Mouse (Mus musculus) limb, embryonic 12.5 days (tissue): ENCODE results near the gene Dnajc1. TPM values are rescaled to one million over a fixed set of nuclear protein-coding genes. Genes with fewer than 3 reads are reported as not detected.

ENCODE experiments used
- ATAC-seq: fragments of 200-750 bp; cut with Nextera tagmentation; 2 replicates; pipeline ENCODE4 v1.8.0; 2017; ENCODE audit warnings: low read depth, moderate TSS enrichment; ENCODE audit not compliant: insufficient number of reproducible peaks, insufficient read depth, low FRiP score, low TSS enrichment
- H3K27ac ChIP-seq: fragments of 300-500 bp; sonication (generic); 2 replicates; pipeline ENCODE4 v1.5.1; 2016; ENCODE audit warnings: mild to moderate bottlenecking, moderate library complexity
- H3K27me3 ChIP-seq: fragments of 300-500 bp; sonication (generic); 2 replicates; pipeline ENCODE4 v1.6.1; 2016; ENCODE audit warnings: mild to moderate bottlenecking, moderate library complexity
- H3K36me3 ChIP-seq: fragments of 300-500 bp; sonication (generic); 2 replicates; pipeline ENCODE4 v1.6.1; 2016; ENCODE audit warnings: mild to moderate bottlenecking, moderate library complexity
- H3K4me1 ChIP-seq: fragments of 300-500 bp; sonication (generic); replicated peaks from 2 replicates; pipeline ENCODE4 v1.6.1; 2016
- H3K4me2 ChIP-seq: fragments of 300-500 bp; sonication (generic); 2 replicates; pipeline ENCODE4 v1.6.1; 2016; ENCODE audit warnings: mild to moderate bottlenecking, moderate library complexity
- H3K4me3 ChIP-seq: fragments of 300-500 bp; sonication (generic); replicated peaks from 2 replicates; pipeline ENCODE4 v1.5.1; 2016; ENCODE audit warnings: mild to moderate bottlenecking
- H3K9ac ChIP-seq: fragments of 300-500 bp; sonication (generic); replicated peaks from 2 replicates; pipeline ENCODE4 v1.6.1; 2016; ENCODE audit warnings: mild to moderate bottlenecking, moderate library complexity
- H3K9me3 ChIP-seq: fragments of 300-500 bp; sonication (generic); 2 replicates; pipeline ENCODE4 v1.6.1; 2016; ENCODE audit warnings: mild to moderate bottlenecking, moderate library complexity
- WGBS: fragments of 180-500 bp; shearing (Covaris S2); methylation state at CpG from one replicate; pipeline ENCODE4 v1.1.7; 2016; 5-methylcytosine and 5-hydroxymethylcytosine counted together
- polyA plus RNA-seq: library from polyadenylated mRNA; unstranded; fragments of >200 nt; fragmentation: Nextera tagmentation; extraction: Ambion mirVana; gene quantifications from 2 replicates; pipeline ENCODE4 v1.2.1, GENCODE M21; 2016

Gene Dnajc1
- polyA plus RNA-seq, 1 experiment from 2014 or later = 34.6 TPM

DNA sequence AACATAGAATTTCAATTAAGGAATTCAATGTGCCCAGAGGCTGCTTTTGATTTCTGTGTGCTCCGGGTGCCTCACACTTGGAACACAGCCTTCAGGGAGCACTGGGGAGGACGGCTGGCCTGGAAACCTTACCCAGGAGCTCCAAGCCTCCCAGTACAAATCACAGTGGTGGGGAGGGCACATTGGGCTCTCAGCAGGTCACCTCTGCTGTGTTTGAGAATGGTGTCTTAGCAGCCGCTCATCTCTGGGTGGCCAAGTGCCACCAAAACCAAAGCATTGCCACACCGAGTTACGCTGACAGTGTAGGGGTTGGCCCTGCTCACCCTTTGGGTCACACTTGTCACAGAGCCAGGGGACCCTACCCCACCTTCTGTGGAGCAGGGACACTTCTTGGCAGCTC, 174.1 kb downstream of the Dnajc1 start:
- 74% methylated on average over 5 of the region's 5 CpGs for WGBS
- H3K9ac ChIP-seq = no peak overlapping the region
- H3K36me3 ChIP-seq = peaks cover 68% of the 10 kb centered on the region
- no peaks in the 10 kb centered on the region for H3K27me3 ChIP-seq
- no peak overlapping the region for H3K4me3 ChIP-seq
- no peak overlapping the region for H3K4me2 ChIP-seq
- ATAC-seq = no peak
- 0 out of 2 replicates have a peak, but pooled peaks cover 5% of the 10 kb centered on the region for H3K4me1 ChIP-seq
- H3K27ac ChIP-seq = peak overlapping the region; percentile 29; the same call in 1 of the 2 replicates
- peaks cover 8% of the 10 kb centered on the region; the same call in 1 of the 2 replicates for H3K9me3 ChIP-seq

DNA sequence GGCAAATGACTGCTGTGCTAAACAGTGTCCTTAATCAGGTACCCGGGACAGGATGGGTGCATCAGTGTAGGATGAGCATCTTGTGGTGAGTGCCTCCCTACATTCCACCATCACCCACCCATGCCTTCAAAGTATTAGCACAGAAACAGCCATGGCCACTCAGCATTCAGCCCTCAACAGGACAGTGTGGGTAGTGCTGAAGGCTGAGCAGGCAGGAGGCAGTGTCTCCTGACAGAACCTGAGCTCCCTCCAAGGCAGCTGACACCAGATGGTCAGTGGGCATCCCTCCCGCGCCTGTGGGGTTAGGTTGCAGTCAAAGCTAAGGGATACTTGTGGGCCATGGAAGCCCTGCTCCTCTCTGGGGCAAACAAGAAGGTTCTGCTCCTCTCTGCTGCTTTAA, 174.8 kb downstream of the Dnajc1 start:
- Histone ChIP-seq H3K4me3 (no peak overlapping the region), H3K4me1 (0 out of 2 replicates have a peak, but pooled peaks cover 5% of the 10 kb centered on the region), H3K27ac (no peak overlapping the region), H3K36me3 (peaks cover 74% of the 10 kb centered on the region), H3K9me3 (peaks cover 8% of the 10 kb centered on the region; the same call in 1 of the 2 replicates), H3K4me2 (no peak overlapping the region), H3K9ac (no peak overlapping the region), H3K27me3 (no peaks in the 10 kb centered on the region)
- WGBS = 64% methylated on average over 3 of the region's 3 CpGs
- no peak for ATAC-seq

DNA sequence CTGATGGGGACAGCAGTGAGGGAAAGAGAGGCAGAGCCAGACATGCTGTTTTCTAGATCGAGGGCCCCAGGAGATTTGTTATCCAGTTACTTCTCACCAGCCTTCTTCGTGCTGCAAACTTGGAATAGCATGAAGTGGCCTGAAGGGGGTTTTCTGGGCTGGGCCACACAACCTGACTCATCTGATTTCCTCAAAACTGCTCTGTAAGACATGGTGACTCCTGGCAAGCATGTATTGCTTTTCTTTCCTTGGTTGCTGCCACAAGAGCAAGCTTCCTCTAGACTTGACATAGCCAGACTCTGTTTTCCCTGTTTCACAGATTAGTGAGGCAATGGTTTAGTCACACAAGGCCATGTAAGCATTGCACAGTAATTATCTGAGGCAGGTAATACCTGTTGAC, 178.6 kb downstream of the Dnajc1 start:
- no peak for ATAC-seq
- Histone ChIP-seq H3K27me3 (no peaks in the 10 kb centered on the region), H3K4me3 (no peak overlapping the region), H3K4me1 (0 out of 2 replicates have a peak, but pooled peaks cover 5% of the 10 kb centered on the region), H3K4me2 (no peak overlapping the region), H3K27ac (no peak overlapping the region), H3K9me3 (peaks cover 8% of the 10 kb centered on the region; the same call in 1 of the 2 replicates), H3K9ac (no peak overlapping the region), H3K36me3 (peaks cover 90% of the 10 kb centered on the region)
- WGBS = 84% methylated on average over 2 of the region's 2 CpGs

DNA sequence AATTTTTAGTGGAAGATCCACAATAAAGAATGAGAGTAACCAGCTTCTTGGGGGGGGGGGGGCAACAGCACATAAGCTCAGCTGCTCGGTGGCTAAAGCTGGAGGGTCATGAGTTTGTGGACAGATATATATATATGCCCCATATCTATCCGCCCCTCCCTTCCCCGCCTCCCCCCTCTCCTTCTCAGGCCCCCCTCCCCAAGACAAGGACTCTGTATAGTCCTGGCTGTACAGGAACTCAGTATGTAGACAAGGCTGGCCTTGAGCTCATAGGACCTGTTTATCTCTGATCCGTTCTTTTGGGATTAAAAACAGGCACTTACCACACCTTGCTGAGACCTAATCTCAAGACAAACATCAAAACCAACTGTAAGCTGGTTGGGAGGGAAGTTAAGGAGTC, 182.7 kb downstream of the Dnajc1 start:
- Histone ChIP-seq H3K4me2 (no peak overlapping the region), H3K27me3 (no peaks in the 10 kb centered on the region), H3K27ac (no peak overlapping the region), H3K36me3 (peaks cover 87% of the 10 kb centered on the region), H3K4me3 (no peak overlapping the region), H3K9me3 (peaks cover 3% of the 10 kb centered on the region; the same call in 1 of the 2 replicates), H3K4me1 (0 out of 2 replicates have a peak, but pooled peaks cover 4% of the 10 kb centered on the region), H3K9ac (no peak overlapping the region)
- no peak for ATAC-seq
- WGBS = 95% methylated on average over 4 of the region's 4 CpGs

DNA sequence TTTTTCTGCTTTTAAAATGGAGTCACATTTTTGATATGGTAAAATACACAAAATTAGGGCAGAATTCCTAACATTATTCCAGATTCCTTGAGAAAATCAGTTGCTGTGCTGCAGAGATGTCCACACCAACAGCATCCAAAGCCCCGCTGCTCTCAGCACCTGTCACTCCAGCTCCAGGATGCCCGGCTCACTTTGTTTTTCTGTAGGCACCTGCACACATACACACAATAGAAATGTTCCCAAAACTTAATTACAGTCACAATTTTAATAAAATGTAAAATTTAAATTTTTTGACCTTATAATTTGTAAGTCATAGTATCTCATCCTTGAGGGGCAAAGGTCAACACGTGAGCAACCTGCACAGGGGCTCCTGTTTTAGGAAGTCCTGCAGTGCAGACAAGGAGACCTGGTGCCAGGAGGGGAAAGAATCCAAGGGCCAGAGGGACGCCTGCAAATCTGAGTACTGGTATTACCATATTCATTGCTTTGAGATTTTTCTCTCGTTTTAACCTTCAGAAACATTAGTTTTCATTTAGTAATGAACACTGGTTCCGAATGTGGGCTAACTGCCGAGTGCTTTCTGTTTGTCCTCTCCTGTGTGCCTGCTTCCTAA, 183.3 kb downstream of the Dnajc1 start:
- no peak overlapping the region for H3K27ac ChIP-seq
- 0 out of 2 replicates have a peak, but pooled peaks cover 4% of the 10 kb centered on the region for H3K4me1 ChIP-seq
- H3K4me2 ChIP-seq = no peak overlapping the region
- no peaks in the 10 kb centered on the region for H3K27me3 ChIP-seq
- H3K36me3 ChIP-seq = peaks cover 86% of the 10 kb centered on the region
- H3K9me3 ChIP-seq = no peaks in the 10 kb centered on the region
- ATAC-seq = no peak
- H3K9ac ChIP-seq = no peak overlapping the region
- WGBS = 89% methylated on average over 7 of the region's 7 CpGs
- H3K4me3 ChIP-seq = no peak overlapping the region

DNA sequence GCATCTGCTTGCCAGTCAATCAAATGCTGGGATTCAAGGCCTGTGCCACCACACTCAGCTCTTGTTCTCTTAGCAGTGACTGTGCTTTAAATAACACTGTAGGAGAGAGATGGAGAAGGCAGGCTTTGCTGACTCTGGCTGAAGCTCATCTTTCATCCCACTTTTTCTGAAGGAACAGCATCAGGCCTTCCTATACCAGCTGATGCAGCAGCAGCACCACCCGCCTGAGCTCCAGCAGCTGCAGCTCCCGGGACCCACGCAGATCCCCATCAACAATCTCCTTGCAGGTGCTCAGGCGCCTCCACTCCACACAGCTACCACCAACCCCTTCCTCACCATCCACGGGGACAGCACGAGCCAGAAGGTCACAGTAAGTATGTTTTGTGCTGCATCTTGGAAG, 184.1 kb downstream of the Dnajc1 start:
- no peak overlapping the region for H3K4me2 ChIP-seq
- no peak for ATAC-seq
- H3K4me1 ChIP-seq = 0 out of 2 replicates have a peak, but pooled peaks cover 4% of the 10 kb centered on the region
- H3K4me3 ChIP-seq = no peak overlapping the region
- peaks cover 86% of the 10 kb centered on the region for H3K36me3 ChIP-seq
- 83% methylated on average over 6 of the region's 6 CpGs for WGBS
- H3K9me3 ChIP-seq = no peaks in the 10 kb centered on the region
- H3K9ac ChIP-seq = no peak overlapping the region
- no peaks in the 10 kb centered on the region for H3K27me3 ChIP-seq
- no peak overlapping the region for H3K27ac ChIP-seq

DNA sequence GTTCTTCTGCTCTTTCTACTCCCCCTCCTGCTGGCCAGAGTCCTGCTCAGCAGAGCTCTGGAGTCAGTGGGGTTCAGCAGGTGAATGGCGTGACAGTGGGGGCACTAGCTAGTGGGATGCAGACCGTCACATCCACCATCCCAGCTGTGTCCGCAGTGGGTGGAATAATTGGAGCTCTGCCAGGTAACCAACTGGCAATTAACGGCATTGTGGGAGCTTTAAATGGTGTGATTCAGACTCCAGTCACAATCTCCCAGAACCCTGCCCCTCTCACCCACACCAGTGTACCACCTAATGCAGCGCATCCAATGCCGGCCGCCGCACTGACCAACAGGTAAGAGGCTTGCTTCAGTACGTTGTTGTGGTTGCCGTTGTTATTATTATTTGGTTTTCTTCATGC, 185.8 kb downstream of the Dnajc1 start:
- H3K27me3 ChIP-seq = no peaks in the 10 kb centered on the region
- no peak overlapping the region for H3K4me2 ChIP-seq
- H3K4me1 ChIP-seq = 0 out of 2 replicates have a peak, but pooled peaks cover 4% of the 10 kb centered on the region
- no peak overlapping the region for H3K9ac ChIP-seq
- H3K36me3 ChIP-seq = peaks cover 81% of the 10 kb centered on the region
- WGBS = 82% methylated on average over 10 of the region's 10 CpGs
- no peak overlapping the region for H3K4me3 ChIP-seq
- ATAC-seq = no peak
- H3K27ac ChIP-seq = 0 out of 2 replicates have a peak overlapping the region, but pooled peaks have one; percentile 45
- H3K9me3 ChIP-seq = no peaks in the 10 kb centered on the region

DNA sequence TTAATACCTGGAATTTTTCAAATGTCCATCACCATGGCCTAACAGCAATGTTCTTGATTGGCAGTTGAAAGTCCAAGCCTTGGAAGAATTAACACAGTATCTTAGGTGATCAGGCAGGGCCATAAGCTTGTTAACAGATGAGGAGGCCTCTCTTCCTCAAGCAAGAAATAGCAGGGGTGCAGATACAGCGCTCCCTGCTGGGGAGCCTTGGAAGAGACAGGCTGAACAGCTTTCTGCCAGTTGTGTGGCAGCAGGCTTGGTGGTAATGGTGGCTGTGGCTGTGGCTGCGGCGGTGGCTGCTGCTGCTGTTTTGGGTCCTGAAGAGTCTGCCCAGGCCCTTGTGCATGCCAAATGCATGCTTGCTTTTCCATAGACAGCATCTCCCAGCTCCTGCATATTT, 187.5 kb downstream of the Dnajc1 start:
- no peak overlapping the region for H3K9ac ChIP-seq

DNA sequence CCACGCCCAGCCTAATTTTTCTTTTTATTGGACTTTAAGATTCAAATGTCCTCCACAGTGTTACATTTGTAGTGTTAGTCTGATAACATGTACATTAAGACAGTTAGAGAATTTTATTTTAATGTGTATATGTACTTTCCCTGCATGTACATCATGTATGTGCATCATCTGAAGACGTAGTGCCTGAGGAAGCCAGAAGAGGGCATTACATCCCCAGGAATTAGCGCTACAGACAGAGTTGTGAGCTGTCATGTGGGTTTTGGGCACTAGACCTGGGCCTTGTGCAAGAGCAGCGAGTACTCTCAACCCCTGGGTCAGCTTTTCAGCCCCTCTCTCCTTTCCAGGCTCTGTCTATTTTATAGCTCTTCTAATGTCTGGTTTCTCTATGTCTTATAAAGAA, 189.7 kb downstream of the Dnajc1 start:
- no peaks in the 10 kb centered on the region for H3K27me3 ChIP-seq
- H3K4me3 ChIP-seq = no peak overlapping the region
- 92% methylated on average over 4 of the region's 4 CpGs for WGBS

More for the DNA sequence above, 187.5 kb downstream of the Dnajc1 start:
- Histone ChIP-seq H3K36me3 (peaks cover 78% of the 10 kb centered on the region), H3K27ac (no peak overlapping the region), H3K4me2 (no peak overlapping the region), H3K4me1 (0 out of 2 replicates have a peak, but pooled peaks cover 4% of the 10 kb centered on the region), H3K4me3 (no peak overlapping the region), H3K27me3 (no peaks in the 10 kb centered on the region), H3K9me3 (no peaks in the 10 kb centered on the region)
- no peak for ATAC-seq
- 80% methylated on average over 3 of the region's 3 CpGs for WGBS

DNA sequence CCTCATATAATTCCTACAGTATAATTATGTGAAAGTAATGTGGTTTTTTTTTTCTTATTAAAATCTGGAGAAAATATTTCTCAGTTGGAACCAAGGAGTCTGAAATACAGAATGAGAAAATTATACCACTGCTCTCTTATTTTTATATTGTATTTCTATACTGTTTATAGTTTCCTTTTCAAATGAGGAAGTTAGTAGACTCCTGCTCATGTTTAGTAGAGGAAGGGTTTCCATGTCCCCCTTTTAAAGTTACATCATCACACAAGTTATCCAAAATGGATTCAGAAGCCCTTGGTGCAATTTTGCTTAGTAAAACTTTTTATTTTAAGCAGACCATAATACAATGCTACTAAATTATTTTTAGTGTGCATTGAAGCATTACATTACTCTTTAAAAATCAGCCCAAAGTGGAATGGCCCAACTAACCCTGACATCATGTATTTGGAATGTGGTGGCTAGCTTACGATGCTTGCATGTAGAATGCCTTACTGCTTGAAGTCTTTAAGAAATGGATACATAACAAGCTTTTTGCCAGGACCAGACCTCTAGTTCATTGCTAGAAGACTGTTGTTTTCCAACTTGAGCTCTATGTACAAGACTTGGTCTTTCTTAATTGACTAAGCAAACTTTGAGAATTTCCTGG, 190.7 kb downstream of the Dnajc1 start:
- WGBS = 84% methylated on average over 1 of the region's 1 CpGs
- Histone ChIP-seq H3K4me3 (no peak overlapping the region), H3K27ac (no peak overlapping the region), H3K4me2 (no peak overlapping the region), H3K27me3 (no peaks in the 10 kb centered on the region), H3K9ac (no peak overlapping the region), H3K9me3 (no peaks in the 10 kb centered on the region), H3K36me3 (peaks cover 74% of the 10 kb centered on the region), H3K4me1 (0 out of 2 replicates have a peak, but pooled peaks cover 4% of the 10 kb centered on the region)
- no peak for ATAC-seq

More for the DNA sequence above, 189.7 kb downstream of the Dnajc1 start:
- Histone ChIP-seq H3K4me2 (no peak overlapping the region), H3K9me3 (no peaks in the 10 kb centered on the region), H3K36me3 (peaks cover 74% of the 10 kb centered on the region), H3K4me1 (0 out of 2 replicates have a peak, but pooled peaks cover 4% of the 10 kb centered on the region), H3K9ac (no peak overlapping the region), H3K27ac (no peak overlapping the region)
- ATAC-seq = no peak

DNA sequence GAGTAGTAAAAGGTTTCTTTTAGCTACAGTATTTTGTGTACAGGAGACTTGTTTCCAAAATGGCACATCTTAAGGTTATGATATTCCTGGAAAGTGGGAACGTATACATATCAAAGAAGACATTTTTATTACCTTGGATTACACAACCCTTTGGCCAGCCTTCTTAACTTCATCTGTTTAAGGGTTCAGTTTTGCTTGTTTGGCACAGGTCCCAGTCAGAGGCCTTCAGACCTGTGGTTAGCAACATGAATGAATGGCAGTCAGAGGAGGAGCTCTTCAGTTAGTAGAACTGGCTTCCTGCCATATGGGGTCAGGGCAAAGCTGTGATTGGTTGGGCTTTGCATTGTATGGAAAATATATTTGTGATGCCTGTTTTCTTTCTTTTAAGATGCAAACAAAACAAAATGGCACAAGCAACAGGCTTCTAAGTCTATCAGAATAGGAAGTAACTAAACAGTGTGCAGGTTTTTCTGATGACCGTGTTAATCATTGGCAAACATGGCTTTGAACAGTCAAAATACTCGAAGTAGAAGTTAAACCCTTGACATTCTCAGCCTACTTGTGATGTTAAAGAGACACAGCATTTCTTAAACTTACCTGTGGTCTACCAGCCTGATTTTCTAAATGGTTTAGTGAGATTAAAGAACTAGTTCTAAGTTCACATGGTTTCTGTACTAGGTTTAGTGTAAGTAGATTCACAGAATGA, 196.8 kb downstream of the Dnajc1 start:
- Histone ChIP-seq H3K4me2 (no peak overlapping the region), H3K9ac (no peak overlapping the region), H3K27me3 (no peaks in the 10 kb centered on the region), H3K36me3 (peaks cover 53% of the 10 kb centered on the region), H3K27ac (no peak overlapping the region), H3K4me1 (no peaks in the 10 kb centered on the region), H3K9me3 (no peaks in the 10 kb centered on the region), H3K4me3 (no peak overlapping the region)
- ATAC-seq = 0 out of 2 replicates have a peak, but pooled peaks have one; percentile 68
- 75% methylated on average over 3 of the region's 3 CpGs for WGBS
